Mouse (Mus musculus) kidney, embryonic 14.5 days (tissue): Measurements from ENCODE around the gene Cacnb4. TPM values are rescaled to one million over a fixed set of nuclear protein-coding genes. Genes with fewer than 3 reads are reported as not detected.
A peak's percentile ranks its signal among the peaks of the same experiment; 100 is the strongest.

Source experiments
- ATAC-seq: fragments of 200-750 bp; cut with Nextera tagmentation; 2 replicates; pipeline ENCODE4 v1.8.0; 2017; ENCODE audit warnings: moderate number of reproducible peaks, mild to moderate bottlenecking, moderate TSS enrichment, moderate library complexity; ENCODE audit not compliant: low FRiP score, low TSS enrichment
- H3K27ac ChIP-seq: fragments of 300-500 bp; sonication (generic); 2 replicates; pipeline ENCODE4 v1.5.1; 2014; ENCODE audit warnings: low read depth, mild to moderate bottlenecking, low read length, moderate library complexity, mixed read lengths
- H3K27me3 ChIP-seq: fragments of 300-500 bp; sonication (generic); 2 replicates; pipeline ENCODE4 v1.6.1; 2014; ENCODE audit warnings: mild to moderate bottlenecking, low read length; ENCODE audit not compliant: control insufficient read depth, insufficient read depth
- H3K36me3 ChIP-seq: fragments of 300-500 bp; sonication (generic); 2 replicates; pipeline ENCODE4 v1.6.1; 2014; ENCODE audit warnings: low read length, mixed read lengths; ENCODE audit not compliant: control insufficient read depth, insufficient read depth
- H3K4me1 ChIP-seq: fragments of 300-500 bp; sonication (generic); 2 replicates; pipeline ENCODE4 v1.6.1; 2014; ENCODE audit warnings: low read length, mixed read lengths; ENCODE audit not compliant: control insufficient read depth, insufficient read depth
- H3K4me2 ChIP-seq: fragments of 300-500 bp; sonication (generic); replicated peaks from 2 replicates; pipeline ENCODE4 v1.6.1; 2014; ENCODE audit warnings: low read depth, mild to moderate bottlenecking, low read length
- H3K4me3 ChIP-seq: fragments of 300-500 bp; sonication (generic); 2 replicates; pipeline ENCODE4 v1.5.1; 2014; ENCODE audit warnings: mild to moderate bottlenecking, low read length
- H3K9ac ChIP-seq: fragments of 300-500 bp; sonication (generic); 2 replicates; pipeline ENCODE4 v1.6.1; 2014; ENCODE audit warnings: low read depth, mild to moderate bottlenecking, low read length, moderate library complexity
- H3K9me3 ChIP-seq: fragments of 300-500 bp; sonication (generic); 2 replicates; pipeline ENCODE4 v1.6.1; 2016; ENCODE audit warnings: low read length; ENCODE audit not compliant: control insufficient read depth
- WGBS: fragments of 180-500 bp; shearing (Covaris S2); extraction: QIAGEN DNeasy Blood & Tissue Kit; methylation state at CpG from one replicate; pipeline ENCODE4 v1.1.7; 2014; 5-methylcytosine and 5-hydroxymethylcytosine counted together
- polyA plus RNA-seq: library from polyadenylated mRNA; unstranded; fragments of >200 nt; fragmentation: Nextera tagmentation; extraction: Ambion mirVana; gene quantifications from 2 replicates; pipeline ENCODE4 v1.2.1, GENCODE M21; 2014

The Cacnb4 gene
- polyA plus RNA-seq, 1 experiment from 2014 or later, result 4.3 TPM

DNA sequence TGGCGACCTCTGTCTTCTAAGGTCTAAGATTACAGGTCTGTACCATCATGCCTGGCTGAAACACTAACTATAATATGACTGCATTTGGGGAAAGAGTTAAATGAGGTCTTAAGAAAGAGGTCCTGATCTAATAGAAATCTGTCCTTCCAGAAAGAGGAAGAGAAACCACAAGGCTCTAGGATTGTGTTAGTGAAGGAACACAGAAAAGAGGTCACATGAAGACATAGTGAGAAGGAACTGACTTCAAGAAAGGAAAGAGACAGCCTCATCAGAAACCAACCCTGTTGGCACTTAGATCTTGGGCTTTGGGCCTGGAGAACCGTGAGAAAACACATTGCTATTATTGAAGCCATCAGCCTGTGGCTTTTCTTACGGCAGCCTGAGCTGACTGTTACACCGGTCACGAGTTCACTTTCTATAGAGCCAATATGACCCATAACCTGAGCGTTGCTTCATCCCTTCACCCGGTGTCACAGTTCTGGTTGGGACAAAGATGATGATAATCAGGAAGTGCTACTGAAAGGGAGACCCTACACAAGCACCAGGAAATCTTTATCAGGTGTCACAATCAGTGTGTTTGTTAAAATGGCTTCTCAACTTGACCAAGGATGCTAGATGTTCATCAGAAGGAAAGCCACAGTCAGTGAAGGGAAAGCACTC lies 153.4 kb downstream of the Cacnb4 start:
- Histone ChIP-seq H3K36me3 (no peaks in the 10 kb centered on the region), H3K4me1 (no peaks in the 10 kb centered on the region), H3K9me3 (no peaks in the 10 kb centered on the region), H3K4me3 (no peak overlapping the region), H3K27me3 (no peaks in the 10 kb centered on the region), H3K4me2 (no peak overlapping the region), H3K27ac (no peak overlapping the region), H3K9ac (no peak overlapping the region)
- 90% methylated on average over 7 of the region's 7 CpGs for WGBS
- ATAC-seq, result no peak

DNA sequence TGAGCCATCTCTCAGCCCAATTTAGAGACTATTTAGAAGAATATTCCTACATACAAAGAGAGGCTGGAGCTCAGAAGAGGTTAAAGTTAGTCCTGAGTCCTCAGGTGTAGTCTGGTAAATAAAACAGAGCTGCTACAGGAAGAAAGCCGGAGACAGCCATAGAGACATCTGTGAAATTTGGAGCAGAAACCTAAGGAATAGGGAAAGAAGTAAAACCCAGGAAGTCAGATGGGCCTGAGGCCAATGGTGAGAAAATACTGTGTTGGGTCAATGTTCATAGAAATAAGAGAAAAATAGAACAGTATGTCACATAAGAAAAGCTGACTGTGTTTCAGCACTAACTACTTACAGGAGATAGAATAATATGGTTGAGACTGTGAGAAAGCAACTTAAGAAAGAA lies 155.6 kb downstream of the Cacnb4 start:
- no peak overlapping the region for H3K27ac ChIP-seq
- no peaks in the 10 kb centered on the region for H3K36me3 ChIP-seq
- H3K4me1 ChIP-seq, result no peaks in the 10 kb centered on the region
- H3K9me3 ChIP-seq, result no peaks in the 10 kb centered on the region
- WGBS, result 79% methylated on average over 1 of the region's 1 CpGs
- H3K4me2 ChIP-seq, result no peak overlapping the region
- ATAC-seq, result no peak
- no peaks in the 10 kb centered on the region for H3K27me3 ChIP-seq
- no peak overlapping the region for H3K9ac ChIP-seq
- H3K4me3 ChIP-seq, result no peak overlapping the region

DNA sequence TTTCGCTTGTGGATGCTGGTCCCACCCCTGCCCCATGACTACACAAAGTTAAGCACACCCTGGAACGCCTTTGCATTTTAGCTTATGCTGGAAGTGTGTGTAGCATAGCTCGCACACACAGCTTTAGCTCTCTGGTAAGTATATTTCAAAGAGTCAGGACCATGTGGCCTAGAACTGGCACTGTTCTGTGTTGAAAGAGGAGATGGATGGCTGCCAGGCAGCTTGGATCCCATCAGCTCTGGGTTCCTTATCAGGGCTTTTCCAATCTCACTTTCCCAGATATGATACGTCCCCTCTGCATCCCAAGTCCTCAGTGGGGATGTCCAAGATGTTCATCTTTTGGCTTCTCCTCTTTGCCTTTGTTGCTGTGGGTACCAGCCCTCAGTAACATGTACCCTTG lies 157.9 kb downstream of the Cacnb4 start:
- H3K27ac ChIP-seq, result no peak overlapping the region
- H3K4me2 ChIP-seq, result no peak overlapping the region
- no peaks in the 10 kb centered on the region for H3K9me3 ChIP-seq
- no peaks in the 10 kb centered on the region for H3K36me3 ChIP-seq
- ATAC-seq, result no peak
- no peaks in the 10 kb centered on the region for H3K27me3 ChIP-seq
- H3K4me3 ChIP-seq, result no peak overlapping the region
- no peak overlapping the region for H3K9ac ChIP-seq
- 0 out of 2 replicates have a peak, but pooled peaks cover 2% of the 10 kb centered on the region for H3K4me1 ChIP-seq
- 96% methylated on average over 4 of the region's 4 CpGs for WGBS

DNA sequence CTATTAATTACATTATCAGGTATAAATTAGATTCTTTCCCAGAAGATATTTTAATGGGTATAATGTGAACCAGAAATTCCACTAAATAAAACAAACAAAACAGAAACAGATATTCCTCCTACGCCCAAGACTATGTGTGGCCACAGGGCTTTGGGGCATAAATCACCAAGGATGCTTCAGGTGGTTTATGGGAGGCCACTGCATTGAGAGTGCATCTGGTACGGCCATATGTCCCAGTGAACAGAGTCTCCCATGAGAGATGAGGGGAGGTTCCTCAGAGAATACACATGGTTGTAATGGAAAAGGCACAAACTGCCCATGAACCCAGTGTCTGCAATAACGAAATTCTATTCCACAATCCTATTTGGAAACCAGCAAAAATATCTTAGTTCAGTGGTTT lies 160.1 kb downstream of the Cacnb4 start:
- peak; percentile 47 for ATAC-seq
- 37% methylated on average over 3 of the region's 3 CpGs for WGBS
- H3K27ac ChIP-seq, result no peak overlapping the region

DNA sequence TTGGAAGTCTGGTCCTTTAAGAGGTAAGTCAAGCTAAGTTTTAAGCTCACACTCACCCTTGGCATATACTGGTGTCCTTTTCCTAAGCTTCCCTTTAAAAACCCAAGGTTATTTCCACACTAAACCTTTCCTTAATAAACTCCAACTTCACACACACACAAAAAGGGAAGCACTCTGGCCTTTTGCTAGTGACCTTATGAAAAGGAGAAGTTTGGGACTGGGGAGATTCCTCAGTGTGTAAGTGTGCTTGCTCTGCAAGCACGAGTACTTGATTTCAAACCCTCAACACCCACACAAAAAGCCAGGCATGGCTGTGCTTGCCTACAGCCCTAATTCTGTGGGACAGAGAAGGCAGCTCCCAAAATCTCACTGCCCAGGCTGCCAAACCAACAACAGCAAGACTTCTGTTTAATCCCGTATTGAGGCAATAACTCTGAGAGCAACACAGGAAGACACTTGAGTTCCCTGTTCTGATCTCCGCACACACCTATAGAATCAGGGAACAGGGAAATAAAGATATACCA lies 163.7 kb downstream of the Cacnb4 start:
- 0 out of 2 replicates have a peak, but pooled peaks cover 4% of the 10 kb centered on the region for H3K4me1 ChIP-seq
- H3K9ac ChIP-seq, result no peak overlapping the region
- no peaks in the 10 kb centered on the region for H3K9me3 ChIP-seq
- no peak overlapping the region for H3K4me3 ChIP-seq
- no peaks in the 10 kb centered on the region for H3K36me3 ChIP-seq
- WGBS, result 62% methylated on average over 3 of the region's 3 CpGs
- no peak overlapping the region for H3K4me2 ChIP-seq
- no peak for ATAC-seq
- H3K27ac ChIP-seq, result no peak overlapping the region
- H3K27me3 ChIP-seq, result no peaks in the 10 kb centered on the region

More for the DNA sequence above, 160.1 kb downstream of the Cacnb4 start:
- H3K27me3 ChIP-seq, result no peaks in the 10 kb centered on the region
- H3K4me2 ChIP-seq, result no peak overlapping the region
- H3K4me1 ChIP-seq, result 0 out of 2 replicates have a peak, but pooled peaks cover 4% of the 10 kb centered on the region
- H3K4me3 ChIP-seq, result no peak overlapping the region
- no peaks in the 10 kb centered on the region for H3K36me3 ChIP-seq
- no peaks in the 10 kb centered on the region for H3K9me3 ChIP-seq
- H3K9ac ChIP-seq, result no peak overlapping the region

DNA sequence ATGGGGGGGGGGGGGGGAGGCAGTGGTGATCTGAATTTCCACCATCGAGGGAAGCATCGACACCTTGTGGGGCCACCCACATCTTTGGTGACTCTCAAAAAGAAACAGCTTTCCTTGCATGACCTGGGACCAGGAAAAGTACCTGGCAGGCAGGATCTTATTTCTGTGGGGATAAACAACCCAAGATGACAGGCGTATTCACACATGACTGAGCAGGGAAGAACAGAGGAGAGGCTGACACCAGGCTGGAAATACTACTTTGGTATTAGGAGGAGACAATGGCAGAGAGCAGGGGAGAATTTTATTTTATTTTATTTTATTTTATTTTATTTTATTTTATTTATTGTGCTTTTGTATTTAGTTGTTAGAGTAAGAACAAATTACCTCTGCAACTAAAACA lies 164.4 kb downstream of the Cacnb4 start:
- Histone ChIP-seq H3K9ac (no peak overlapping the region), H3K27me3 (no peaks in the 10 kb centered on the region), H3K27ac (no peak overlapping the region), H3K4me3 (no peak overlapping the region), H3K36me3 (no peaks in the 10 kb centered on the region), H3K4me2 (peak overlapping the region; percentile 1; the same call in 1 of the 2 replicates), H3K4me1 (0 out of 2 replicates have a peak, but pooled peaks cover 4% of the 10 kb centered on the region), H3K9me3 (no peaks in the 10 kb centered on the region)
- peak; percentile 67 for ATAC-seq
- WGBS, result 20% methylated on average over 3 of the region's 3 CpGs

DNA sequence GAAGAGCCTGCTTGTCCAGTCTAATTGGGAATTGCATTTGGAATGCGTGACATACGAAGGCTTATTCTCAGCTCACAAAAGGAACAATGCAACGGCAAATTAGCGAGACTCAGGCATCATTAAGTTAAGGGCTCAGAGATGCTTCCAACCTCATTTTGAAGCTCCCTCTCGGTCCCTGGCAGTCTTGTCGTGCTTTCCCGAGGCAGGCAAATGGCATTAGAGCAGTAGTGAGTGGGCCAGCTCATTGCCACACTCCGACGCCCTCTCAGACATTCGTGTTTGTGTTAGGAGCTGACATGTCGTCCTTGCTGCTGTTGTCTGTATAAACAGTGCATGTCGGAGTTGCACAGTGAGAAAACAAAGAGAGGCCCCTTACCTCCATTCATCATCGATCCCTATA lies 164.8 kb downstream of the Cacnb4 start:
- Histone ChIP-seq H3K36me3 (no peaks in the 10 kb centered on the region), H3K4me1 (0 out of 2 replicates have a peak, but pooled peaks cover 4% of the 10 kb centered on the region), H3K4me3 (no peak overlapping the region), H3K4me2 (peak overlapping the region; percentile 1; the same call in 1 of the 2 replicates), H3K9ac (no peak overlapping the region), H3K9me3 (no peaks in the 10 kb centered on the region), H3K27ac (no peak overlapping the region), H3K27me3 (no peaks in the 10 kb centered on the region)
- peak; percentile 53; the same call in 1 of the 2 replicates for ATAC-seq
- WGBS, result 18% methylated on average over 13 of the region's 13 CpGs

DNA sequence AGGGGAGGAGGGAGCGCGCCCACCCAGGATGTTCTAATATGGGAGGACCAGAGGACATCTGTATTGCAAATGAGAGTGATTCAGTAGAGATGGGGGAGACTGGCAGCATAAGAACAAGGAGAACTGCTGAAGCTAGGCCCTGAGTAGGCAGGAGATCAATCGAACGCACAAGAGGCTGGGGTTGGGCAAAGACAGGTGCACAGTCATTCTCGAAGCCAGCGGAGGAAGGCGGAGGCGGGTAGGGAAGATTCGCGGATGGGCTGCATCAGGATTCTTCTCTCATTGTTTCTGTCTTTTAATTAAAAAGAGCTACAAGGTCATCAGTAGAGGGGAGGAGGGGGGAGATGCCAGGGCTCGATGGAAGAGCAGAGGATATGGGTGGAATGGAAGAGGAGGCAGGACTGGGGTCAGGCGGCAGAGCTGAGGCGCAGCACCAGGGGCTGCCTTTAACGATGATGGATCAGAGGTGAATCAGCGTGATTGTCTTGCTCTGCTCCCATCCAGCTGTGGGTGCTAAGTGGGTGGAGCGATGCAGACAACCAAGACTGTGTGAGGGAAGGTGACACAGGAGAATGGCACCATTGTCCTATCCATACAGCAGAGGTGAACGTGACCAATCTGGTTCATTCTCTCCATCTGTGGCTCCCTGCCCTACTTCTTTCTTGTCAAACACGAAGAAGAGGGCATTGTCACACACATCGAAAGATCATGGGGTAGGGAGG lies 166.7 kb downstream of the Cacnb4 start:
- Histone ChIP-seq H3K27me3 (no peaks in the 10 kb centered on the region), H3K4me1 (0 out of 2 replicates have a peak, but pooled peaks cover 4% of the 10 kb centered on the region), H3K4me3 (no peak overlapping the region), H3K9me3 (no peaks in the 10 kb centered on the region), H3K27ac (no peak overlapping the region), H3K9ac (no peak overlapping the region), H3K4me2 (no peak overlapping the region), H3K36me3 (no peaks in the 10 kb centered on the region)
- 0 out of 2 replicates have a peak, but pooled peaks have one; percentile 9 for ATAC-seq
- 79% methylated on average over 19 of the region's 19 CpGs for WGBS

DNA sequence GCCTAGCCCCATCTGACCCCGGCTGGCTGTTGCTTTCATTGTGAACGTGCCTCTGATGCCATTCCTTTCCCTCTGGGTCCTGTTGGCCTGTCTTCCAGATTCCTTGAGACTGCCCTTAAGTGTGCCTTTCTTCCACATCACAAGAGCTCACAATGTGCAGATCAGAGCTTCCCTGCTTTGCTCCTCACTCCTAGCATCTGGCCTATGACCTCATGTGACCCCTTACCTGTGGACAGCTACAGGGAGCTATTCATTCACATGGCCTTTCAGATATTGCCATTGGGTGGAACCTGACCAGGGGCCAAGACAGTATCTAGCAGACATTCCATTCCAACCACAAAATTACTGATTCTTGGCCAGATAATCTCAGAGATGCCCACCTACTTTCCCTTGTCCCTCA lies 171.5 kb downstream of the Cacnb4 start:
- no peak for ATAC-seq
- H3K9me3 ChIP-seq, result no peaks in the 10 kb centered on the region
- no peak overlapping the region for H3K27ac ChIP-seq
- no peaks in the 10 kb centered on the region for H3K4me1 ChIP-seq
- H3K9ac ChIP-seq, result no peak overlapping the region
- no peaks in the 10 kb centered on the region for H3K27me3 ChIP-seq
- H3K4me2 ChIP-seq, result no peak overlapping the region
- 78% methylated on average over 2 of the region's 2 CpGs for WGBS
- H3K4me3 ChIP-seq, result no peak overlapping the region
- H3K36me3 ChIP-seq, result no peaks in the 10 kb centered on the region
